Mouse (Mus musculus) mesoderm, embryonic 11.5 days (tissue): Measurements from ENCODE around the gene Scarf2.

Experiments used
- DNase-seq: peaks from one replicate; pipeline ENCODE4 v3.0.0-alpha.2; 2012; ENCODE audit warnings: low read depth, low spot score

Gene Scarf2

DNA sequence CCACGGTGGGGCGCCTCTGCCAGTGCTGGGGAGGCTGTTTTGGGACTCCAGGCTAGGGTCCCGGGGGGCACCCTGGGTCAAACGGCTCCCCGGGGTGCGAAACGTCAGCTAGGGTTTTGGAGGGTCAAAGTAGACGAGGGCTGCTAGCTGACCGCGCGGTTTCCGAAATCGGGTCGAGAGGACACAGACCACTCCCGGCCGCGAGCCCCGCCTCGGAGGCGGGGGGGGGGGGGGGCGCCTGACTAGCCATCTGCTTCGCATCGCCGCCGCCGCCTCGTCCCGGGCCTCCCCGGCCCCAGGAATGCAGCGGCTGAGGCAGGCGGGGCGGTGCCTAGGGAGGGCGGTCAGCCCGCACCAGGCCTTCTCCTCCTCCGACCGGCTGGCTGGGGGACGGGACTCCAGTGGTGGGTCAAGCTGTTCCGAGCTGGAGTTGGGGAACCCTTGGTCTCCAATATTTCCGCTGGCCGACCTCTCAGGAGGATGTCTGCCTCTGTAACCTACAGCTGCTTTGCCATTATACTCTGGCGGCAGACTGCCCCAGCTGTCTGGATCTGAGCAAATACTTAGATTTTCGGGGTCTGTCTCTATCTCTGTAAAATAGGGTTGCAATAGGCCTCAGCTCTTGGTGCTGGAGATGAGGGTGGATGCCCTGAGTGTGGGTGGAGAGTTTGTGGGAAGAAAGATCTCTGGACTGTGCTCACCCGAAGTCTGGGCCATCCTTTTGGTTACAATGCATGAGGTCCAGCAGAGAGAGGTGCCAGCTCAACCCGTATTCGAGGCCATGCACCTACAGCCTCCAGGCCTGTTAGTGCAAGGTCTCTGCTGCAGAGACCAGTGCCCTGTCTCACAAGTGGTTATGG lies 1.5 kb downstream of the Scarf2 start:
- no peak for DNase-seq

DNA sequence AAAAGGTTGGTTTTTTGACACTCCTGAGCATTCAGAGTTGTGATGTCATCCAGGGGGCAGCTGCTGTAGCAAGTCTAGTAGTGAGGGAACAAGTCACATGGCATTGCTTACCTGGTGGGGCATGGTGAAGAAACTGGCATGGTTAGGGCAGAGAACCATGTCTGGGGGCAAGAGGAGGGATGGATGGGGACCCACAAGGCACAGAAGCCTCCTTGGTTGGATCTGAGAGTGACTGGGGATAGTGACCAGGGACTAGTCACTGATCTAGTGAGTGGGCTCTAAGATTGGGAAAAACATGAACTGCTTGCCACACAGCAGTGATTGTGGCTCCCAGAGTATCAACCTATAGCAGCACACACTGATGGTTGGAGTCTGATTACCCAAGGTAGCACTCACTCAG lies 2.5 kb downstream of the Scarf2 start:
- no peak for DNase-seq

DNA sequence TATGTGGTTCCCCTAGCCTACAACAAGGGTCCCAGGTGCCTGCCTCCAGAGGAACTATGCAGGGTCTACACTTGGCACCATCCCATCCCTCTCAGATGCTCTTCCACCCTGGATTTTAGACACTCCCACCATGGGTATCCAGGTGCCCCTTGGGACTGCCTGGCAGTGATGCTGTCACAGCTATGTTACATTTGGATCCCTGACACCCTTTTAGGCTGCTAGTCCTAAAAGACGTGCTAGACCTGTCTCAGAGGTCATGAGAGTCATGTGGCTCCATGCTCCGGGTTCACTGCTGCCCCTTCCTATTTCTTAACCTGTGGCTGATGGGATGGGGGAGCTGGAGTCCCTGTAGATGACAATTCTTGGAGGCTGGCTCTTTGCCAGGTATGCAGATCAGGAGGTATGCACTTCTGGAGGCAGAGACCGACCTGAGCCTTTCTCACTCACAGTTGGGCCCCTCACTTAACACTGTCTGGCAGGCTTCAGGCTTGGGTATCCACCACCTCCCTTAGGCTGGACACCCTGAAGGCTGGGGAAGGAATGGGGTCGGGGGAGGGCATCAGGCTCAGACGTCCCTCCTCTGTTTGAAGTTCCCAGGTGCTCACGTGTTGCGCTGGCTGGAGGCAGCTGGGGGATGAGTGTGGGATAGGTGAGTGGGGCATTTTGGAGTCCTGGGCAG lies 4.8 kb downstream of the Scarf2 start:
- no peak for DNase-seq

DNA sequence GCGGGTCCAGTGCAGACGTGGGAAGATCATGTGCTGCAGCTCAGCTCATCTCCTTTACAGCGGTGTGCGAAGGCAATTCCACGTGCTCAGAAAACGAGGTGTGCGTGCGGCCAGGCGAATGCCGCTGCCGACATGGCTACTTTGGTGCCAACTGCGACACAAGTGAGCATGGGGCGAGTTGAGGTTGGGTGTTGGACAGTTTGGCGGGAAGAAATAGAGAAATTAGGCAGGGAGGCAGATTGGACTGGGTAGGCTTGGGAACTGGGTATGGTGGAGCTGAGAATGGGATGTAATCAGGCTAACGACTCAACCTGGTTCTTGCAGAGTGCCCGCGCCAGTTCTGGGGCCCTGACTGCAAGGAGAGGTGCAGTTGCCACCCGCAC lies 5.4 kb downstream of the Scarf2 start:
- no peak for DNase-seq

DNA sequence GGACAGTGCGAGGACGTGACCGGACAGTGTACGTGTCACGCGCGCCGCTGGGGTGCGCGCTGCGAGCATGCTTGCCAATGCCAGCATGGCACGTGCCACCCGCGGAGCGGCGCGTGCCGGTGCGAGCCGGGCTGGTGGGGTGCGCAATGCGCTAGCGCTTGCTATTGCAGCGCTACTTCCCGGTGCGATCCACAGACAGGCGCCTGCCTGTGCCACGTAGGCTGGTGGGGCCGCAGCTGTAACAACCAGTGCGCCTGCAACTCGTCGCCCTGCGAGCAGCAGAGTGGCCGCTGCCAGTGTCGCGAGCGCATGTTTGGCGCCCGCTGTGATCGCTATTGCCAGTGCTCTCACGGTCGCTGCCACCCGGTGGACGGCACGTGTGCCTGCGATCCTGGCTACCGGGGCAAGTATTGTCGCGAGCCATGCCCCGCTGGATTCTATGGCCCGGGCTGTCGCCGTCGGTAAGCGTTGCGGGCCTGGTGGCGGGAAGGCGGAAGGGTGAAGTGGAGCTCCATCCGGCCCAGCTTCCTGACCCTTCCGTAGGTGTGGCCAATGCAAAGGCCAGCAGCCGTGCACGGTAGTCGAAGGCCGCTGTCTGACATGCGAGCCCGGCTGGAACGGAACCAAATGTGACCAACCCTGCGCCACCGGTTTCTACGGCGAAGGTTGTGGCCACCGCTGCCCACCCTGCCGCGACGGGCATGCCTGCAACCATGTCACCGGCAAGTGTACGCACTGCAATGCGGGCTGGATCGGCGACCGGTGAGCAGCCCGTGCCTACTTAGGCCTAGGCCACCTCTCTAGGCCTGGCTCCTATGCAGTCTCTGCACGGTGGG lies 6.0 kb downstream of the Scarf2 start:
- no peak for DNase-seq

DNA sequence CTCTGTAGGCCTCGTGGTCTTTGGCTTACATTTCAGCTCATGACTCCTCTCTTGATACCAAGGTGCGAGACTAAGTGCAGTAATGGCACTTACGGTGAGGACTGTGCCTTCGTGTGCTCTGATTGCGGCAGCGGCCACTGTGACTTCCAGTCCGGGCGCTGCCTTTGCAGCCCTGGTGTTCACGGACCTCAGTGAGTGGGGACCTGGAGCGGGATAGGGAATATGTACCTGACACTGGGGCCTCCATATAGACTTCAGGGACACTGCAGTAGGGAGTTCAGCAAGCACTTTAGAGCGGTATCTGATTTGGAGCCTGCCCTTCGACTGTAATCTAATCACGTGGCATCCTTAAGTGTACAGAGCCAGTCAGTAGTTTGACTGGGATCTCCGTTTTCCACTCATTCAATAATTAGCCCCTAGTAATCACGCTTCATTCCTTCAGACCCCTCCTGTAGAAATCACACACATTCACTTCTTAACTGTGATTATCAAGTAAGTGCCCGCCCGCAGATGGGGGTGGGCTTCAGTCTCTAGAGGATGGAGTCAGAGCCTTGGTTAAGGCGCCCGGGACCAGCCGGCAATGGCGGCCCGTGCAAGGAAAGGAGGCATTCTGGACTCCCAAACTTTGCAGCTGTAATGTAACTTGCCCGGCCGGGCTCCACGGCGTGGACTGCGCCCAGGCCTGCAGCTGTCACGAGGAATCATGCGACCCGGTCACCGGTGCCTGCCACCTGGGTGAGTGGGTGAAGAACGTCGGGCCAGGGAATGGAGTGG lies 6.8 kb downstream of the Scarf2 start:
- no peak for DNase-seq

DNA sequence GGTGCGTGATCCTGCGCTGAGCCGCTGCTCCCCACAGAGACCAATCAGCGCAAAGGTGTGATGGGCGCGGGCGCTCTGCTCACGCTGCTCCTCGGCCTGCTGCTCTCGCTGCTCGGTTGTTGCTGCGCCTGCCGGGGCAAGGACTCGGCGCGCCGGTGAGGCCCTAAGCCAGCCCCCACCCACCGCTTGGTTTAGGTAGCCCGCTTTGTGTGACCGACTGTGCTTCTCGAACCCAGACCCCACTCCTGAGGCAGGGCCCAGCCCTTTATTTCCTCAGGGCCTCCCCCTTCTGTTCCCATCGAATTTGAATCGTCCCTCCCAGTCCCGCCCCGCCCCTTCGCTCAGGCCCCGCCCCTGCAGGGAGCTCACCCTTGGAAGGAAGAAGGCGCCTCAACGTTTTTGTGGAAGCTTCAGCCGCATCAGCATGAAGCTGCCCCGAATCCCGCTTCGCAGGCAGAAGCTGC lies 7.4 kb downstream of the Scarf2 start:
- DNase-seq: no peak

DNA sequence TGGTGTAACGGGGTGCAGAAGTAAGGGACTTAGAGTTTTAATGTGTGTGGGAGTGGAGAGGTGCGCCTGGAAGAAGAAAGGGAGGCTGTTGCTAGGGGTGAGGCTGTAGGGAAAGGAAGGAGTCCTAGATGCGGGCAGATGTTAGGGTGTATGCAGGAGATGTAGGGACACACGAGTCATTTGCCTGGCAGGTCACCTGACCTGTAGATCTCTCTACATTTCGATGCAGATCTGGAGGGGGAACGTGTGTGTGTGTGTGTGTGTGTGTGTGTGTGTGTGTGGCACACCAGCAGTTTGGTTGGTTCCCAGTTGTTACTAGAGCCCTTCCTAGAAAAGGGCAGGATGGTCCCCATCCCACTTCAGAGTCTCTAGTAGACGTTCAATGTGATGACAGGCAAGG lies 7.9 kb downstream of the Scarf2 start:
- no peak for DNase-seq

DNA sequence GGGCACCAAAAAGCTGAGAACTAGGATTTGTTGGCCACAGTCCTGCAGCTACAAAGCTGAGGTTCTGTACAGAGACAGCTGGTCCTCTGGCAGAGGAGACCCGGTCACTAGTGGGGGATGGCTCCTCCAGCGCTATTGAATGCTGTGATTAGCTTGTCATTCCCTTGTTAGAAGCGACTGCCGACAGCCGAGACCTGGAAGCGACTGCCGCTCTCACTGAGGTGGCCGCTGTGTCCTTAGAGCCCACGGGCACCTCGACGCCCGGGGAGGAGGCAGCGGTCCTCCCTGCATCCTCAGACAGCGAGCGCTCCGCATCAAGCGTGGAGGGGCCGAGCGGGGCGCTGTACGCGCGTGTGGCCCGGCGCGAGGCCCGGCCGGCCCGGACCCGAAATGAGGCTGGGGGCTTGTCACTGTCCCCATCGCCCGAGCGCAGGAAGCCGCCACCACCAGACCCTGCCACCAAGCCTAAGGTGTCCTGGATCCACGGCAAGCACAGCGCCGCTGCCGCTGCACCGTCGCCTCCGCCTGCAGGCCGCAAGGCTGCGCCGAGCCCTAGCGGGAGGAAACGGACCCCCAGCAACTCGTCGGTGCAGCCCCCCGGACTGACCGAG lies 9.6 kb downstream of the Scarf2 start:
- no peak for DNase-seq

DNA sequence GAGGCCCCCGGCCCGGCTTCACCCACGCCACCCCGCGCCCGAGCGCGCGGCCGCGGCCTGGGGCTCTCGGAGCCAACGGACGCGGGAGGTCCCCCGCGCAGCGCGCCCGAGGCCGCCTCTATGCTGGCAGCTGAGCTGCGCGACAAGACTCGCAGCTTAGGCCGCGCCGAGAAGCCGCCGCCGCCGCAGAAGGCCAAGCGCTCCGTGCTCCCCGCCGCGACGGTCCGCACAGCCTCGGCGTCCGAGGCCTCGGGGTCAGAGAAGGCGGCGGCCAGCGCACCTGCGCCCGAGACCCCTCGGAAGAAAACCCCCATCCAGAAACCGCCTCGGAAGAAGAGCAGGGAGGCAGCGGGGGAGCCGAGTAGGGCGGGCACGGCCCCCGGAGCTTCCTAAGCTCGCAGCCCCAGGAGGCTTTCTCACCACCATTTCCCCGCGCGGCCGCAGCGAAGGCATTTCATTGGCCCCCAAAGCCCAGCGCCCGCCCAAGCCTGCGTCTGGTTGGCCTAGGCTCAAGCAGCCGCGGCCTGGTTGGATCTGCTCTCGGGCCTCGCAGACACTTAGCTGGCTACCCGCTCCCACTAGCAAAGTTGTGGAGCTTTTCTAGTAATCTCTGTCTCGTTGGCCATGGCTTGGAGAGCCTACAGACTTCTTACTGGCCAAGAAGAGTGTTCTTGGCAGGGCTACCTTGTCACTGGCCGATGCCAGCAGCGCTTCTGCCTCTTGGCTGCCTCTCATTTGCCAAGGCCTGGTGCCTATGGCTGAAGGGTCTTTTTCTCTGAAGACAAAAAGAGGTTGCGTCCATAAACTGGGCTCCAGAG lies 10.3 kb downstream of the Scarf2 start:
- DNase-seq: peak; percentile 92

DNA sequence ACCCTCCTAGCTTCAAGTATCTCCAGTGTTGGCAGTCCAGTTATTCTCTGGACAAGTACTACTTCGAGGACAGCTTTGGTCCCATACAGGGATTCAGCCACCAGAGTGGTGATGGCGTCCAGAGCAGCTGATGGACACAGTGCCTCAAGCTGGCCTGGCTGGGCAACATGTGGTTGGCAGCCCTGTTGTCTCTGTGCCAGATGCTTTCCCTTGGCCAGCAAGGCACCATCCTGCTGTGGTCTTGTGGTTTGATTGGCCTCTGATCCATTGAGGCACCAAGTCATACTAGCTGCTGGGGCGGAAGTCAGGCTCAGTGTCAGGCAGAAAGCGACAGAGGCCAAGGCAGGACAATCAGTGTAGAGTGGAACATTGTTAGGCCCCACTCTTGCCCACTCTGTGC lies 12.0 kb downstream of the Scarf2 start:
- no peak for DNase-seq

DNA sequence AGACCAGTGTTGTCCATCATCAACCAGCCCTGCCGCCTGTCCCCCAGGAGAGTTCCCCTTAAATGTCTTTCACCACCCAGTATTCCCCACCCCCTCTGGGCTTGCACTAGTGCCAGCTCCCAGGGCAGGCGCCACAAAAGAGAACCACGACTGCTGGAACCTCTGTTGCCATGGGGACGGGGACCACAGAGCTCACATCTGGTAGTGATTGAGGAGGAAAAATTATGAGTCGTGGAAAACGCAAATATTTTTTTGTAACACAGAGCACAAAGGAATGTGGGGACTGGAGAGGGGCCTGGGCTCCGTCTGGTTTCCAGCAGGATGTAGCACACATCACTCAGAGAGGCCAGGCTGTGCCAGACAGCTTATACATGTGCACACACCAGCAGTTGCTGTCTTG lies 12.6 kb downstream of the Scarf2 start:
- DNase-seq: peak; percentile 92

DNA sequence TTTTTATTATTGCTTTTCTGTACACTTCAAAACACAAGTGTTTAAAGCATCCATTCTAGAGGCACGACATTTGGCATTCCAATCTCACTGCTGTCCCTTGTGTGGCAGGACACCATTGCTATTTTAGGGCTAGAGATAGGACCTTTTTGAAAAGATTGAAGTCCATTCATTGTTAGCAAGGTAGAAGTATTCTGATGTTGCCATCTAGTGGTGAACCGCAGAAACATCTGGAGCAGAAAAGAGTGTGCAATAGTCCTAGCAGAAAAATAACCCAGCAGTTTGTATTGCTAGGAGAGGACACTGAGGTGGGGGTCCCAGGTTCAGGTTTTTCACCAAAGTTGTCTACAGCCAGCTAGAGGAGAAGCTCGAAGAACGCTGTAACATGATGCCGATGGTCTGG lies 15.0 kb downstream of the Scarf2 start:
- DNase-seq: no peak

DNA sequence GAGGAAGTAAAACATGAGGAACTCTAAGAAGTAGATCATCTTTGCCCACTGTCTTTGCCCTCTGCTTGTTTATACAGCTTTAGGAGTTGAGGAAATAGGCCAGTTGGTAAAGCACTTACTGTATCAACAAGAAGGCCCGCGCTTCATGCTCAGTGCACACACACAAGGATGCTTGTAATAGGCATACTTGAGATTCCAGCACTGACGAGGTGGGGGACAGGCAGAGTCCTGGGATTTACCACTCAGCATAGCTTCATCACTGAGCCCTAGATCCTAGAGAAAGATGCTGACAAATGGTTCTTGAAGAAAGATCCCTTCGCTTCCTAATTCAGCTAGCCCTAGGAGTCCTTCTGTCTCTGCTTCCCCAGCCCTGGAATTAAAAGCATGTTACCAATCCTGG lies 16.1 kb downstream of the Scarf2 start:
- DNase-seq: no peak

DNA sequence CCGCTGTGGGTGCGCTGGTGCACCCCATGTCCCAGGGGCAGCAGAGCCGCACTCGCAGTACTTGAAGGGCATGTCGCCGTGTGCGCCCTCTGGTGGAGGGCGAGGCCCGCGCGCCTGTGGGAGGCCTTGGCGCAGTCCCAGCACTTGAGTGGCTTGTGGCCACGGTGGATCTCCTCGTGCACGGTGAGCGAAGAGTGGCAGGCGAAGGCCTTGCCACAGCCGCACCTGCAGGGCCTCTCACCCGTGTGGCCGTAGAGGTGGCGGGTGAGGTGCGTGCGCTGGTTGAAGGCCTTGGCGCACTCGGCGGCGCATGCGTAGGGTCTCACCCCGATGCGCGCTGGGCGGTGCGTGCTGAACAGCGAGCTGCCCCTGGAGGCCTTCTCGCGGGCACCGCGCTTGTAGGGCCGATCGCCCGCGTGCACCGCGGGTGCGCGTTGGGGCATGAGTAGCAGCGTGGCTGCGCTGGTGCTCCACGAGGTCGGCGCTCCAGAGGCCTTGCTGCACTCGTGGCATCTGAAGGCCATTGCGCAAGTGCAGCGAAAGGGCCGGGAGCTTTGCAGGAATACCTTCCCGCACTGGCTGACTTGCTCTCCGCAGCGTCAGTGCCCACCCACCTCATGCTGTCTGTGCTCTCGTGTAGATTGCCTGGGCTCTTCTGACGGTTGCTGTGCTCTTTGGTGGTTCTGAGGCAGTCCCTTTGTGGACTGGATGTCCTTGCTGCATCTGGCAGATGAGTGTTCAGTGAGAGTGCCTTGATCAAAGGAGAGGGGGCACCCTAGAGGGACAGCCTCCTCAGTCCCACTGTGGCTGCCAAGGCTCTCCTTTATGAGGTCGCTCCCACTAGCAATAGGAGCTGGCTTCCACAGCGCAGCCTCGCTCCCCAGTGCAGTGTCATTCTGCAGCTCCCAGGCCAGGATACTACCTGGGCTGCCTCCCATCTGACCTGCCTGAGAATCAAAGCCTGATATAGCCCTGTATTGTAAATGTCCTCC lies 18.6 kb downstream of the Scarf2 start:
- DNase-seq: peak; percentile 85

DNA sequence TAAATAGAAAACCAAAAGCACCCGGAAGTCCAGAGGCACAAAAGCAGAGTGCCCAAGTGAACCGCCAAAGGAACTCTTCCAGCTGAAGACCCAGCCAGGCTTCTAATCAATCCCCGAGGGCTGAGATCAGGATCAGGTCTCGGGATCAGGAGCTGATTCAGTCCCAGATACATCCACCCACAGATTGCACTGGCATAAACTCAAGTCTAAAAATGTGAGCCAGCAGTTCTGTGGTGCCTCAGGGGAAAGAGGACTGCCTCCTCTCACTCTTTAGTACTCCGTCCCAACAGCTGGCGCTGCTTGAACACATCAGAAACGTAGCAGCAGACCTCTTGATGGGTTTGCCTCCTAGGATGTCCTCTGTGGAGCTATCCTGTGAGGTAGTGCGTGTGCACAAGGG lies 19.4 kb downstream of the Scarf2 start:
- no peak for DNase-seq

DNA sequence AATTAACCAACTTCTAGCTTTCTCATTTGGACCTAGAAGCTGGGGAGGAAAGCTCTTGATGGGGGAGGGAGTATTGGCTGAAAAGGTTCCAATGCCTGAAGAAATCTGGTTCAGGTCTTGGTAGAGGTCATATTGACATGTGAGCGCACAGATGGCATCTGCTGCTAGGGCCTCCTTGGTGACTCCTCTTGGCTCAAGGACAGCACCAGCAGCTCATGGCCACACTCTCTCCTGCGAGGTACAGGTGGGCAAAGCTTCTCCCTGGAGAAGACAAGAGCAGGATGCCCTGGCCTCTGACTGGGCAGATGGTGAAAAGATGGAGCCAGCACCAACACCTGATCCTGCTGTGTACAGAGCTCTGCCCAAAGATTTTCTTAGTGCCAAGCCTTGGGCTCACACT lies 29.4 kb downstream of the Scarf2 start:
- DNase-seq: no peak

DNA sequence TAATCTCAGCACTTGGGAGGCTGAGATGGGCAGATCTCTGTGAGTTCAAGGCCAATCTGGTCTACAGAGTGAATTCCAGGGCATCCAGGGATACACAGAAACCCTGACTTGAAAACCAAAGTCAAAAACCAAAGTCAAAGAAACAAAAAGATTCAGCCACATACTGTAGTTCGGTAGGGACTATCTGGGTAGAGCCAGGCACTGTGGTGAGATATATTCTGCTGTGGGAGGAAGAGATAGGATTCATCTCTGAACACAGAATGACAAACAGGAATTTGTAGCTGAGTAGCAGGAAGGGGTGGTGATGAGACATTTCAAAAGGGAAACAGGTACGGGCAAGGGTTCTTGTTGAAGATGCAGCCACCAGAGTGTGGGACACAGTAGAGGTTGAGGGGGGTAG lies 31.1 kb downstream of the Scarf2 start:
- no peak for DNase-seq

DNA sequence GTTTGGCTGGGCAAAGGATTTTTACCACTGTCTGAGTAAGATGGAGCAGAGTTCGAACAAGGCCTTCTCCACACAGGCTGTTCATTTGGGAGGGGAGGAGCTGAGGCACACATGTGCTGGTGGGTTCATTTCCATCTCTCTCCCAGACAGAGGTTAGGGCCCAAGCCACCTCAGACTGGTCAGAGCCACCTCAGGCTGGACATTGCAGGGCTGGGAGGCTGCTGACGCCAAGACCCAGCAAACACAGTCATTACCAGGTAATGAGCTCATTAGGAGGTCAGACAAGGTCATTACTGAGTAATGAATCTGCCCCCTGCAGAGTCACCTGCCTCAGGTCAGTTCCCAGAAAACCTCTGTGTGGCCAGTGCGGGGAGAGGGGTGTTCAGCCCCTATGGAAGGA lies 31.8 kb downstream of the Scarf2 start:
- DNase-seq: no peak
